Mouse (Mus musculus) thymus, adult 2 months (tissue): Measurements from ENCODE around the gene Myl9.

Experiments used
- CTCF ChIP-seq: fragments of 200-500 bp; IDR thresholded peaks from 2 replicates; pipeline ENCODE4 v1.5.1; 2012; ENCODE audit warnings: mild to moderate bottlenecking, control low read depth, low read length, moderate library complexity, borderline replicate concordance; ENCODE audit not compliant: control insufficient read depth, poor library complexity, insufficient read depth; ENCODE audit errors: extremely low read depth
- POLR2A ChIP-seq: fragments of 200-500 bp; IDR thresholded peaks from 2 replicates; pipeline ENCODE4 v1.6.1; 2012; ENCODE audit warnings: mild to moderate bottlenecking, low read length, control low read depth, moderate library complexity; ENCODE audit not compliant: control insufficient read depth, poor library complexity, insufficient read depth; ENCODE audit errors: extremely low read depth

- TF ChIP-seq CTCF (no peak), POLR2A (no peak)
Measured at GRCm38 (mm10) chr2:156774738-156775454, at the start of gene Myl9.
